Mouse (Mus musculus) spleen, adult 2 months (tissue): ENCODE data around the gene Mthfd1. TPM values are rescaled to one million over a fixed set of nuclear protein-coding genes. Genes with fewer than 3 reads are reported as not detected.
A peak's percentile ranks its signal among the peaks of the same experiment; 100 is the strongest.

Experiments
- DNase-seq, 2 experiments: peaks; one replicate each; pipeline versions ENCODE4 v3.0.0 to v3.0.0-alpha.2; 2012 to 2021; ENCODE audit warnings: low spot score in 2 of 2, low read depth in 1 of 2
- H3K27ac ChIP-seq: fragments of 200-500 bp; 2 replicates; pipeline ENCODE4 v1.5.1; 2012; ENCODE audit warnings: low read length, inconsistent platforms; ENCODE audit not compliant: insufficient read depth
- H3K27me3 ChIP-seq: fragments of 200-500 bp; 2 replicates; pipeline ENCODE4 v1.6.1; 2012; ENCODE audit warnings: mild to moderate bottlenecking, moderate library complexity, low read length, inconsistent platforms; ENCODE audit not compliant: control insufficient read depth, insufficient read depth
- H3K36me3 ChIP-seq: fragments of 200-500 bp; 2 replicates; pipeline ENCODE4 v1.6.1; 2012; ENCODE audit warnings: mild to moderate bottlenecking, low read length, inconsistent platforms; ENCODE audit not compliant: control insufficient read depth, insufficient read depth
- H3K4me1 ChIP-seq: fragments of 200-500 bp; 2 replicates; pipeline ENCODE4 v1.6.1; 2011; ENCODE audit warnings: inconsistent platforms; ENCODE audit not compliant: control insufficient read depth, insufficient read depth, insufficient read length
- H3K4me3 ChIP-seq: fragments of 200-500 bp; 2 replicates; pipeline ENCODE4 v1.5.1; 2011; ENCODE audit warnings: mild to moderate bottlenecking, inconsistent platforms; ENCODE audit not compliant: insufficient read depth, insufficient read length; ENCODE audit errors: extremely low read depth
- CTCF ChIP-seq: fragments of 200-500 bp; IDR thresholded peaks from 2 replicates; pipeline ENCODE4 v1.5.1; 2011; ENCODE audit warnings: mild to moderate bottlenecking, inconsistent platforms; ENCODE audit not compliant: insufficient read depth, insufficient read length, insufficient replicate concordance; ENCODE audit errors: extremely low read depth
- POLR2A ChIP-seq: fragments of 200-500 bp; IDR thresholded peaks from 2 replicates; pipeline ENCODE4 v1.6.1; 2011; ENCODE audit warnings: low read depth, low read length, inconsistent platforms
- WGBS: fragments of 180-500 bp; shearing (Covaris S2); methylation state at CpG from one replicate; pipeline ENCODE4 v1.1.7; 2018; 5-methylcytosine and 5-hydroxymethylcytosine counted together
- polyA plus RNA-seq: library from polyadenylated mRNA; depleted of rRNA; stranded (reverse); fragments of >200 nt; gene quantifications from 2 replicates; pipeline ENCODE4 v1.2.3, GENCODE M21; 2012

Mthfd1 gene
- polyA plus RNA-seq, 1 experiment: 17.3 TPM

DNA sequence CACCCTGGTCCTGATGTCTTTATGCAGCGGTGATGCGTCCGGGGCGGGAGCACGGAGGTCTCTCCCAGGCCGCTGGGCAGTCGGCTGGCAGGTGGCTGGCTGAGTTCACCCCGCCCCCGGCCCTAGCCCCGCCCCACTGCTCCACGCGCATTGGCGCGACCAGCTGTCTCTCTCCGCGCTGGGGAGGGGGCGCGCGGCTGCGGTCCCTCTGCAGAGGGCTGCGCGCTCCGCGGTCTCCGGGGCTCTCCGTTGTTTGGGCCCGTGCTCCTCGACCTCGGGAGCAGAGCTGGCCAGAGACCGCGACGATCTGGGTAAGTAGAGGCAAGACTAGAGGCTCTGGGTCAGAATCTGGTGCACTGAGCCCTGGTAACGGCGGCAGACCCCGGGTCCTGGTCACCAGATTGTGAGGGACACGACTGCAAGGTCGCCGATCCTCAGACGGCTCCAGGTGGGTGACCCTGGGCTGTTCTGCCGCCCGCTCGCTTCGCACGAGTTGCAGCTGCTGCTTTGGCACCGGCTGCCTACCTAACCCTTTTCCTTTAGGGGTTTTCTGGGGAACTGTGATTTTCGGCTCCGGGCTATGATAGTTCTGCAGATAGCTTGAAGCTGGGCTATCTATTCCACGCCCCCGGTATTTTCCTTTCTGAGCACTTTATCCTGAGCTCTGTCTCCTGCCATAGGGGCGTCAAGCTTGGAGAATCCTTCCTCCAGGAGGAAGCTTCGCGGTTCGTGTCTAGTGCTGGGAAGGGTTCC, 69.8 kb downstream of the Mthfd1 start, which contains the start of gene Akap5:
Gene Akap5 (plus strand): TSS at position 213 of the 753 bp plus-strand sequence.
- Histone ChIP-seq H3K36me3 (no peaks in the 10 kb centered on the region), H3K27ac (no peak within 1 kb of the TSS), H3K4me1 (no peaks in the 10 kb centered on the region; the same call in 1 of the 2 replicates), H3K4me3 (peak within 1 kb of the TSS; percentile 57), H3K27me3 (0 out of 2 replicates have a peak, but pooled peaks cover 4% of the 10 kb centered on the region)
- DNase-seq: peak in 1 of 2 experiments; percentile 18
- 6% methylated on average over 53 of the region's 53 CpGs for WGBS
- TF ChIP-seq CTCF (no peak), POLR2A (no peak)

GRCm38 (mm10) chr12:76326437-76327220, 71.5 kb downstream of the Mthfd1 start:
- Histone ChIP-seq H3K27me3 (0 out of 2 replicates have a peak, but pooled peaks cover 4% of the 10 kb centered on the region), H3K27ac (no peak overlapping the region), H3K4me3 (no peak overlapping the region), H3K4me1 (no peaks in the 10 kb centered on the region; the same call in 1 of the 2 replicates), H3K36me3 (no peaks in the 10 kb centered on the region)
- DNase-seq: no peak
- WGBS: 93% methylated on average over 23 of the region's 23 CpGs
- no peak for TF ChIP-seq POLR2A
- TF ChIP-seq CTCF: no peak

GRCm38 (mm10) chr12:76328567-76329354, 73.7 kb downstream of the Mthfd1 start:
- H3K36me3 ChIP-seq: no peaks in the 10 kb centered on the region
- TF ChIP-seq POLR2A (no peak), CTCF (no peak)
- H3K4me1 ChIP-seq: no peaks in the 10 kb centered on the region; the same call in 1 of the 2 replicates
- DNase-seq: peak in 1 of 2 experiments; percentile 12
- 67% methylated on average over 6 of the region's 6 CpGs for WGBS
- H3K27ac ChIP-seq: peak overlapping the region; percentile 45
- no peak overlapping the region for H3K4me3 ChIP-seq
- 0 out of 2 replicates have a peak, but pooled peaks cover 4% of the 10 kb centered on the region for H3K27me3 ChIP-seq

GRCm38 (mm10) chr12:76333688-76334087, 78.6 kb downstream of the Mthfd1 start:
- no peak for TF ChIP-seq POLR2A
- TF ChIP-seq CTCF: no peak
- H3K27me3 ChIP-seq: no peaks in the 10 kb centered on the region

GRCm38 (mm10) chr12:76335641-76336040, 80.5 kb downstream of the Mthfd1 start:
- H3K36me3 ChIP-seq: no peaks in the 10 kb centered on the region
- H3K4me3 ChIP-seq: no peak overlapping the region
- no peak for DNase-seq
- TF ChIP-seq CTCF (no peak), POLR2A (no peak)
- WGBS: 87% methylated on average over 5 of the region's 5 CpGs
- H3K4me1 ChIP-seq: no peaks in the 10 kb centered on the region
- no peak overlapping the region for H3K27ac ChIP-seq
- H3K27me3 ChIP-seq: no peaks in the 10 kb centered on the region

More at GRCm38 (mm10) chr12:76333688-76334087, 78.6 kb downstream of the Mthfd1 start:
- H3K4me3 ChIP-seq: no peak overlapping the region
- WGBS: 41% methylated on average over 5 of the region's 5 CpGs
- no peaks in the 10 kb centered on the region for H3K4me1 ChIP-seq
- DNase-seq: no peak
- no peak overlapping the region for H3K27ac ChIP-seq
- no peaks in the 10 kb centered on the region for H3K36me3 ChIP-seq
